Mouse (Mus musculus): Measurements from ENCODE around the gene Hnrnpl. TPM values are rescaled to one million over a fixed set of nuclear protein-coding genes. Genes with fewer than 3 reads are reported as not detected.

Hnrnpl gene
- polyA plus RNA-seq, 2 experiments, result 83.1 to 138 TPM

DNA sequence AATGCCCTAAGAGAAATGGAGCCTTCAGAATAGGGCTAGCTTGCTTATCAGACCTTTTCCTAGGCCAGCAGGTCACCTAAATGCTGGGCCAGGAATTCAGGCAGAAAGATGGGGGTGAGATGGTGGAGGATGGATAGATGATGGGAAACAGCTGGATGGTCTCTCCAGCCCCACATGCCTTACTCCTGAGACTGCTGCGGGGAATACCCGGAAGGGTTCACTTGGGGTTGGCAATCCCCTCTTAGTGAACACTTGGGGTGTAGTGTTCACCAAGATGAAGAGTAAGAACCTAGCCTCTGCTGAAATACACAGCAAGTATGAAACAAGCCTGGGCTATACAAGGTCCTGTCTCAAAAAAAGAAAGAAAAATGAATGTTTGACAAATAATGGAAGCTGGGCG lies 19.1 kb upstream of the Hnrnpl start:
- no peak overlapping the region for H3K4me2 ChIP-seq (ENCODE audit: low read depth)
- DNase-seq (ENCODE audit: low read depth in 3 of 3, low spot score in 3 of 3) (no peak), ATAC-seq (ENCODE audit: insufficient read depth) (no peak)
- TF ChIP-seq CTCF (IDR thresholded peaks at IDR 0.05; ENCODE audit: low read depth) (no peak), EP300 (IDR thresholded peaks at IDR 0.05; ENCODE audit: low read depth) (no peak)
- H3K36me3 ChIP-seq (replicated peaks; ENCODE audit: control insufficient read depth, insufficient read depth, low read depth), result no peaks in the 10 kb centered on the region
- WGBS (ENCODE audit: insufficient replicate concordance), result 78% methylated on average over 3 of the region's 3 CpGs
- H3K27me3 ChIP-seq (ENCODE audit: control insufficient read depth, insufficient read depth, low read length), result no peaks in the 10 kb centered on the region
- no peak overlapping the region for H3K4me3 ChIP-seq (ENCODE audit: insufficient read depth in 1 of 2, low read depth in 2 of 2, low read length in 2 of 2)
- H3K4me1 ChIP-seq (replicated peaks; ENCODE audit: control insufficient read depth in 2 of 2, insufficient read depth in 2 of 2, low read length in 1 of 2), result peaks cover 0 to 3% of the 10 kb centered on the region in 2 experiments; a peak in 1 of 4 replicates
- no peak overlapping the region for H3K27ac ChIP-seq
- no peak overlapping the region for H3K9ac ChIP-seq (replicated peaks)
- H3K9me3 ChIP-seq (ENCODE audit: control insufficient read depth, low read length), result no peaks in the 10 kb centered on the region

DNA sequence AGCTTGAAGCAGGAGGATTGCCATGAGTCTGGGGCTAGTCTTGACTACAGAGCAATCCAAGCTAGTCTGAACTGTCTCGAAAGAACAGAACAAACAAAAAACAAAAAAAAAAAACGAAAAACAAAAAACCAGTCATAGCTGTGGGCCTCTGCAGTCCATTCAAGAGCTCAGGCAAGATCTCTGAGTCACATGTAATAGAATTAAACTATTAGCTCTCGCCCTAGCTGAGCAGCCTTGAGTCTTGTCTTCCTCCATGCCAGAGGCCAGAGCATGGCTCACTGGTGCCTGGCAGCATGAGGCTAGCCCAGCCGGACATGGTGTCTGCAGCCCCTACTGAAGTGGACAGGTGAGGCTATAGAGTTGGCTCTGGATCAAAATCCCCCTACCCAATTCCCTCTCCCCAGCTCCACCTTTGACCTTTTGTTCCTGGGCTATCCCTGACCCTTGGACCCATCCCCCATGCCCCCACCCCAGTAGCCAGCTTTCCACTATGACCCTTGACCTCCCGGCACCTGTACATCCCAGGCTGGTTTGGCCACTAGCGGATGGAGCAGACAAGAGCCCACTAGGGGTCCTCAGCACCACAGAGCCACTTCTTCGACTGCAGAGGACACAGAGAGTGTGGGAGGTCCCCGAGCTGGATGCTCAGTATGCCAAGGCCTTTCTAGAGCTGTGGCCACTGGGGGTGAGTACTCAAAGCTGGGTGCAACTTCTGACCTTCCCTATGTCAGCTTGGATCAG lies 18.1 kb upstream of the Hnrnpl start:
- ATAC-seq (ENCODE audit: insufficient read depth), result 0 out of 2 replicates have a peak, but pooled peaks have one; percentile 19
- Histone ChIP-seq H3K9me3 (ENCODE audit: control insufficient read depth, low read length) (no peaks in the 10 kb centered on the region), H3K36me3 (replicated peaks; ENCODE audit: control insufficient read depth, insufficient read depth, low read depth) (no peaks in the 10 kb centered on the region), H3K27ac (no peak overlapping the region), H3K9ac (replicated peaks) (no peak overlapping the region), H3K4me3 (ENCODE audit: insufficient read depth in 1 of 2, low read depth in 2 of 2, low read length in 2 of 2) (no peak overlapping the region), H3K27me3 (ENCODE audit: control insufficient read depth, insufficient read depth, low read length) (no peaks in the 10 kb centered on the region), H3K4me1 (replicated peaks; ENCODE audit: control insufficient read depth in 2 of 2, insufficient read depth in 2 of 2, low read length in 1 of 2) (peaks cover 0 to 3% of the 10 kb centered on the region in 2 experiments; a peak in 1 of 4 replicates), H3K4me2 (ENCODE audit: low read depth) (no peak overlapping the region)
- peak; percentile 53 for TF ChIP-seq CTCF (IDR thresholded peaks at IDR 0.05; ENCODE audit: low read depth)
- TF ChIP-seq EP300 (IDR thresholded peaks at IDR 0.05; ENCODE audit: low read depth), result no peak
- WGBS (ENCODE audit: insufficient replicate concordance), result 48% methylated on average over 8 of the region's 8 CpGs
- no peak for DNase-seq (ENCODE audit: low read depth in 3 of 3, low spot score in 3 of 3)

DNA sequence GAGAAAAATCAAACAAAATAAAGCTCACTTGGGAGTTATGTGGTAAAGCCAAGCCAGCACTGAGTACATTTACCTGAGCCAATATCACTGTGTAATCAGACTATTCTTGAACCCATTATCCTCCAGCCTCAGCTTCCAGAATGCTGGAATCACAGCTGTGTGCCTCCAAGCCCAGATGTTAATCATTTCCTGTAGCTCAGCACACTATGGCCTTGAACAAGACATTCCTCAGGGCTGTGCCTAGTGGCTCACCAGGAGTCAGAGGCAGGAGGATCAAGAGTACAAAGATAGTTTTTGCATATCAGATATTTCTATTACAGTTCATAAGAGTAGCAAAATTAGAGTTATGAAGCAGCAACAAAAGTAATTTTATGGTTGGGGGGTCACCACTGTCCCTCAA lies 16.6 kb upstream of the Hnrnpl start:
- TF ChIP-seq EP300 (IDR thresholded peaks at IDR 0.05; ENCODE audit: low read depth), result no peak
- TF ChIP-seq CTCF (IDR thresholded peaks at IDR 0.05; ENCODE audit: low read depth), result no peak
- no peaks in the 10 kb centered on the region for H3K27me3 ChIP-seq (ENCODE audit: control insufficient read depth, insufficient read depth, low read length)
- ATAC-seq (ENCODE audit: insufficient read depth) (no peak), DNase-seq (ENCODE audit: low read depth in 3 of 3, low spot score in 3 of 3) (no peak)
- H3K4me3 ChIP-seq (ENCODE audit: insufficient read depth in 1 of 2, low read depth in 2 of 2, low read length in 2 of 2), result no peak overlapping the region
- H3K36me3 ChIP-seq (replicated peaks; ENCODE audit: control insufficient read depth, insufficient read depth, low read depth), result no peaks in the 10 kb centered on the region
- H3K4me2 ChIP-seq (ENCODE audit: low read depth), result no peak overlapping the region
- H3K9me3 ChIP-seq (ENCODE audit: control insufficient read depth, low read length), result no peaks in the 10 kb centered on the region
- H3K4me1 ChIP-seq (replicated peaks; ENCODE audit: control insufficient read depth in 2 of 2, insufficient read depth in 2 of 2, low read length in 1 of 2), result peaks cover 3 to 7% of the 10 kb centered on the region in 2 experiments
- no peak overlapping the region for H3K9ac ChIP-seq (replicated peaks)
- no peak overlapping the region for H3K27ac ChIP-seq

DNA sequence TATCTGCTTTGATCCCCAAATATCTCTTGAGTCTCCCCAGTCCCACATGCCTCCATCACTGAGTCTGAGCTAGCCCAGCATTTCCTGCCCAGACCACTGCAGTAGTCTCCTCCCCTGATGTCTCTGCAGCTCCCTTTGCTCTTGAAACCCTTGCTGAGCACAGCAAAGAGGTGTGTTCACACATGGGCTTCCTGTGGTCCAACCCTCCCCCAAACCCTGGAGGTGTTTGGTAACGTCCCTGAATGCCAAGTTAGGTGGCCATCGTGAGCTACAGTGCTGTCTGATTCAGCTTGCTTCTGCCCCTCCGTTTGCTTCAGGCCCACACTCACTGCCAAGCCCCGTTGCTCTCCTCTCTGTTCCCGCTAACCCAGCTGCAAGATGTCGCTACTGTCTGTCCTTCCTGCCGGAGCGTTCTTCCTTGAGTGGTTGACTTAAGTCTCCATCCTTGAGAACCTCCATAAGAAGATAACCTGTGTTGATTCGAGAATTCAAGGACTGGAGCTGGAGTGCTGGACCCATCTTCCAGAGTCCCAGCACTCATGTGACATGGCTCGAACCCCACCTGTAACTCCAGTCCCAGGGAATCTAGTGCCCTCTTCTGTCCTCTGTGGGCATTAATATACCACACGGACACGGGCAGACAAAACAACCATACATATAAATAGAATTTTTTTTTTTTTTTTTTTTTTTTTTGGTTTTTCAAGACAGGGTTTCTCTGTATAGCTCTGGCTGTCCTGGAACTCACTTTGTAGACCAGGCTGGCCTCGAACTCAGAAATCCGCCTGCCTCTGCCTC lies 15.8 kb upstream of the Hnrnpl start:
- H3K4me2 ChIP-seq (ENCODE audit: low read depth), result no peak overlapping the region
- WGBS (ENCODE audit: insufficient replicate concordance), result 57% methylated on average over 14 of the region's 14 CpGs
- no peak overlapping the region for H3K27ac ChIP-seq
- H3K9ac ChIP-seq (replicated peaks), result no peak overlapping the region
- peaks cover 5 to 7% of the 10 kb centered on the region in 2 experiments for H3K4me1 ChIP-seq (replicated peaks; ENCODE audit: control insufficient read depth in 2 of 2, insufficient read depth in 2 of 2, low read length in 1 of 2)
- ATAC-seq (ENCODE audit: insufficient read depth) (no peak), DNase-seq (ENCODE audit: low read depth in 3 of 3, low spot score in 3 of 3) (no peak)
- TF ChIP-seq CTCF (IDR thresholded peaks at IDR 0.05; ENCODE audit: low read depth), result no peak
- TF ChIP-seq EP300 (IDR thresholded peaks at IDR 0.05; ENCODE audit: low read depth), result no peak
- H3K27me3 ChIP-seq (ENCODE audit: control insufficient read depth, insufficient read depth, low read length), result no peaks in the 10 kb centered on the region
- no peaks in the 10 kb centered on the region for H3K36me3 ChIP-seq (replicated peaks; ENCODE audit: control insufficient read depth, insufficient read depth, low read depth)
- no peak overlapping the region for H3K4me3 ChIP-seq (ENCODE audit: insufficient read depth in 1 of 2, low read depth in 2 of 2, low read length in 2 of 2)
- no peaks in the 10 kb centered on the region for H3K9me3 ChIP-seq (ENCODE audit: control insufficient read depth, low read length)

DNA sequence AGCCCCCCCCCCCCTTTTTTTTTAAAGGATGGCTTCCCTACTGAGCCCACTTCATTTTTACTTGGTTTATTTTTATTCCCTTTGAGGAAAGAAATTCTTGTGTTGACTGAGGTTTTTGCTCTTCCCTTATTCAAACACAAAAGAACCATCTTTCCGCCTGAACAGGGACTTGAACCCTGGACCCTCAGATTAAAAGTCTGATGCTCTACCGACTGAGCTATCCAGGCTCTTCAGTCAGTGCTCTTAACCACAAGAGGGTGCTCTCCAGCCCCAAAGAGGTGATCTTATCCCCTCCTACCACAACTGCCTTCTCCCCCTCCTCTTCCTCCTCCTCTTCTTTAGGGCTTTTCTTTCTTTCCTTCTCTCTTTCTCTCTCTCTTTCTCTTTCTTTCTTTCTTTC lies 14.5 kb upstream of the Hnrnpl start:
- no peaks in the 10 kb centered on the region for H3K9me3 ChIP-seq (ENCODE audit: control insufficient read depth, low read length)
- DNase-seq (ENCODE audit: low read depth in 3 of 3, low spot score in 3 of 3) (no peak), ATAC-seq (ENCODE audit: insufficient read depth) (no peak)

More for the DNA sequence above, 14.5 kb upstream of the Hnrnpl start:
- 12% methylated on average over 2 of the region's 2 CpGs for WGBS (ENCODE audit: insufficient replicate concordance)
- TF ChIP-seq CTCF (IDR thresholded peaks at IDR 0.05; ENCODE audit: low read depth) (peak; percentile 50), EP300 (IDR thresholded peaks at IDR 0.05; ENCODE audit: low read depth) (no peak)
- Histone ChIP-seq H3K27ac (no peak overlapping the region), H3K36me3 (replicated peaks; ENCODE audit: control insufficient read depth, insufficient read depth, low read depth) (no peaks in the 10 kb centered on the region), H3K27me3 (ENCODE audit: control insufficient read depth, insufficient read depth, low read length) (no peaks in the 10 kb centered on the region), H3K4me2 (ENCODE audit: low read depth) (no peak overlapping the region), H3K9ac (replicated peaks) (no peak overlapping the region), H3K4me1 (replicated peaks; ENCODE audit: control insufficient read depth in 2 of 2, insufficient read depth in 2 of 2, low read length in 1 of 2) (peaks cover 5 to 7% of the 10 kb centered on the region in 2 experiments), H3K4me3 (ENCODE audit: insufficient read depth in 1 of 2, low read depth in 2 of 2, low read length in 2 of 2) (no peak overlapping the region)
